Mouse (Mus musculus): Measurements from ENCODE around the gene Il6st. TPM values are rescaled to one million over a fixed set of nuclear protein-coding genes. Genes with fewer than 3 reads are reported as not detected.

Gene Il6st
- total RNA-seq, 4 experiments from 2014 or later, result 87.6 to 105 (median 97.0) TPM

GRCm38 (mm10) chr13:112482525-112482924 is 18.7 kb downstream of the Il6st start:
- no peak for DNase-seq (ENCODE audit: low spot score in 2 of 2)

- DNase-seq (ENCODE audit: low spot score in 2 of 2), result no peak
These were observed 19.1 kb downstream of the Il6st start for GRCm38 (mm10) chr13:112483015-112483414.

GRCm38 (mm10) chr13:112486236-112486635 is 22.4 kb downstream of the Il6st start:
- DNase-seq (ENCODE audit: low spot score in 2 of 2), result no peak

- no peak for DNase-seq (ENCODE audit: low spot score in 2 of 2)
These were observed 22.8 kb downstream of the Il6st start for GRCm38 (mm10) chr13:112486676-112487075.

- no peak for DNase-seq (ENCODE audit: low spot score in 2 of 2)
These were observed 26.2 kb downstream of the Il6st start for GRCm38 (mm10) chr13:112490036-112490435.

GRCm38 (mm10) chr13:112491636-112492284 is 27.9 kb downstream of the Il6st start:
- DNase-seq (ENCODE audit: low spot score in 2 of 2), result no peak

GRCm38 (mm10) chr13:112492285-112492678 is 28.4 kb downstream of the Il6st start:
- DNase-seq (ENCODE audit: low spot score in 2 of 2), result no peak

GRCm38 (mm10) chr13:112494590-112494989 is 30.7 kb downstream of the Il6st start:
- DNase-seq (ENCODE audit: low spot score in 2 of 2), result no peak

GRCm38 (mm10) chr13:112500027-112500426 is 36.2 kb downstream of the Il6st start:
- DNase-seq (ENCODE audit: low spot score in 2 of 2), result no peak

GRCm38 (mm10) chr13:112500466-112500865 is 36.6 kb downstream of the Il6st start:
- no peak for DNase-seq (ENCODE audit: low spot score in 2 of 2)

GRCm38 (mm10) chr13:112503846-112504245 is 40.0 kb downstream of the Il6st start:
- DNase-seq (ENCODE audit: low spot score in 2 of 2), result no peak

GRCm38 (mm10) chr13:112505436-112505835 is 41.6 kb downstream of the Il6st start:
- DNase-seq (ENCODE audit: low spot score in 2 of 2), result no peak

- no peak for DNase-seq (ENCODE audit: low spot score in 2 of 2)
These were observed 42.9 kb downstream of the Il6st start for GRCm38 (mm10) chr13:112506766-112507165.

GRCm38 (mm10) chr13:112507691-112508090 is 43.8 kb downstream of the Il6st start:
- no peak for DNase-seq (ENCODE audit: low spot score in 2 of 2)

- no peak for DNase-seq (ENCODE audit: low spot score in 2 of 2)
These were observed 44.6 kb downstream of the Il6st start for GRCm38 (mm10) chr13:112508487-112508886.

GRCm38 (mm10) chr13:112509465-112509864 is 45.6 kb downstream of the Il6st start:
- peak; percentile 11 to 57 for DNase-seq (ENCODE audit: low spot score in 2 of 2)

GRCm38 (mm10) chr13:112510437-112511212 is 46.8 kb downstream of the Il6st start:
- no peak for DNase-seq (ENCODE audit: low spot score in 2 of 2)

- peak in 1 of 2 experiments; percentile 9 for DNase-seq (ENCODE audit: low spot score in 2 of 2)
These were observed 47.4 kb downstream of the Il6st start for GRCm38 (mm10) chr13:112511261-112511660.

- DNase-seq (ENCODE audit: low spot score in 2 of 2), result no peak
These were observed 47.9 kb downstream of the Il6st start for GRCm38 (mm10) chr13:112511810-112512209.

GRCm38 (mm10) chr13:112512824-112513223 is 49.0 kb downstream of the Il6st start:
- DNase-seq (ENCODE audit: low spot score in 2 of 2), result no peak

GRCm38 (mm10) chr13:112514546-112514945 is 50.7 kb downstream of the Il6st start:
- no peak for DNase-seq (ENCODE audit: low spot score in 2 of 2)

- DNase-seq (ENCODE audit: low spot score in 2 of 2), result no peak
These were observed 58.4 kb downstream of the Il6st start for GRCm38 (mm10) chr13:112522261-112522660.

GRCm38 (mm10) chr13:112522896-112523295 is 59.0 kb downstream of the Il6st start:
- no peak for DNase-seq (ENCODE audit: low spot score in 2 of 2)

All from layer of hippocampus, adult 8-10 months (tissue).